Mouse (Mus musculus): Measurements from ENCODE around the gene Cdc34.

Cdc34 gene

GRCm38 (mm10) chr10:79721089-79721488 lies 39.1 kb downstream of the Cdc34 start:
- DNase-seq = no peak

GRCm38 (mm10) chr10:79723047-79723446 lies 41.1 kb downstream of the Cdc34 start:
- DNase-seq = no peak

GRCm38 (mm10) chr10:79723692-79724091 lies 41.7 kb downstream of the Cdc34 start:
- DNase-seq = no peak

GRCm38 (mm10) chr10:79726090-79726489 lies 44.1 kb downstream of the Cdc34 start:
- no peak for DNase-seq

- no peak for DNase-seq
Observed at GRCm38 (mm10) chr10:79728323-79729249, 46.6 kb downstream of the Cdc34 start.

- no peak for DNase-seq
Observed at GRCm38 (mm10) chr10:79729357-79729965, 47.5 kb downstream of the Cdc34 start.

GRCm38 (mm10) chr10:79732500-79732899 lies 50.5 kb downstream of the Cdc34 start:
- DNase-seq = no peak

GRCm38 (mm10) chr10:79733847-79734246 lies 51.9 kb downstream of the Cdc34 start:
- DNase-seq = no peak

GRCm38 (mm10) chr10:79735361-79735760 lies 53.4 kb downstream of the Cdc34 start:
- no peak for DNase-seq

- DNase-seq = no peak
Observed at GRCm38 (mm10) chr10:79736706-79737105, 54.7 kb downstream of the Cdc34 start.
